Mouse (Mus musculus): ENCODE measurements around the gene Pdcd1lg2. TPM values are rescaled to one million over a fixed set of nuclear protein-coding genes. Genes with fewer than 3 reads are reported as not detected.

Pdcd1lg2 gene
- total RNA-seq, 4 experiments from 2014 or later, result not detected

DNA sequence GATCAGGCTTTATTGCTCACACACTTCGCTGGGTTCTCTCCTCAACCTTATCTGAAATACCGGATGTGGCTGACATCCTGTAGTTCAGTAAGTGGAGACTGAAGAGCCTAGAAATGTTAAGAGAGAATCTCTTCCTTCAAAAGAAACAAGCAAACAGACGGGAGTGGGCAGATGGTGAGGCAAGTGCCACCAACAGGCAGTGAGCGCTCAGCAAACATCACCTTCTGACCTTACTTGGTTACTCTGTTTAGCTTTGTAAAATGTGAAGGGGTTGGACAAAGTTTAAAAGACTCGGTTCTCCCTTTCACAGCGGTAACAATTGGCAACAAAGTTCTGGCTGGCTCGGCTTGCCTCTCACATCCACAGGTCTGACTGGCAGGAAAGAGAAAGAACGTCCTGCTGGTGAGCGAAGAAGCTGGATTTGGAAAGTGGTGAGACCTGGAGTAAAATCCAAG, 8.0 kb downstream of the Pdcd1lg2 start:
- no peak for DNase-seq (ENCODE audit: low spot score in 2 of 2)

GRCm38 (mm10) chr19:29419506-29419905, 8.8 kb downstream of the Pdcd1lg2 start:
- DNase-seq (ENCODE audit: low spot score in 2 of 2), result no peak

DNA sequence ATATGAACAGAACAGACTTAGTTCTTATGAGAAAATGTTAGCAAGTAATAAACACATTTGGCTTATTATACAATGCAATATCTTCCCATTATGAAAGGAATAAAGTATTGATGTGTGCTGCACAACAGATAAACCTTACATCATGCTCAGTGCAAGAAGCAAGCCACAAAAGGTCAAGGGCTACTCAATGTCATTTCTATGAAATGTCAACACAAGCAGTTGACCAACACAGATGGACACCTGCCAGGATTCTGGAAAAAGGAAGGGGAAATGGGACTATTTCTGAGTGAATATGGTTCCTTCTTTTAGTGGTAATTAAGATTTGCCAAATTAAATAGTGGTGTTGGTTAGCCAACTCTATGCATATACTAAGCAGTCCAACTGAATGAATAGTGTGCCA, 9.2 kb downstream of the Pdcd1lg2 start:
- DNase-seq (ENCODE audit: low spot score in 2 of 2), result no peak

DNA sequence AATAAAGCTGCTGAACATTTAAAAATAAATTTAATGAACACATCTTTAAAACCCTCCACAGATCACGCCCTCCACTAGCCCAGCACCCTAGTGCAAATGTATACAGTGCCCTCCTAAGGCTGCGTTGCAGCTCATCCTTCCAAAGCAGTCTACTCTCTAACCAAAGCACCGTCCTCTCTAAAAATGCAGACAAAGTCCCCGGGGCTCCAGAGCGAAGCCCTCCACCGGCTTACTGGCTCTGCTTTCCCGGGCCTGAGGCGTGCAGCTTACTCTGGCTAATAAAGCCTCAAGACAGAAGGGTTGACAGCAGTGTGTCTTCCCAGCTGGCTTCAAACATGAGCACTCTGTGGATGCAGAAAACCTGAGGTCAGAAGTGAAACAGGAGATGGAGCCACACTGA, 9.7 kb downstream of the Pdcd1lg2 start:
- DNase-seq (ENCODE audit: low spot score in 2 of 2), result no peak

DNA sequence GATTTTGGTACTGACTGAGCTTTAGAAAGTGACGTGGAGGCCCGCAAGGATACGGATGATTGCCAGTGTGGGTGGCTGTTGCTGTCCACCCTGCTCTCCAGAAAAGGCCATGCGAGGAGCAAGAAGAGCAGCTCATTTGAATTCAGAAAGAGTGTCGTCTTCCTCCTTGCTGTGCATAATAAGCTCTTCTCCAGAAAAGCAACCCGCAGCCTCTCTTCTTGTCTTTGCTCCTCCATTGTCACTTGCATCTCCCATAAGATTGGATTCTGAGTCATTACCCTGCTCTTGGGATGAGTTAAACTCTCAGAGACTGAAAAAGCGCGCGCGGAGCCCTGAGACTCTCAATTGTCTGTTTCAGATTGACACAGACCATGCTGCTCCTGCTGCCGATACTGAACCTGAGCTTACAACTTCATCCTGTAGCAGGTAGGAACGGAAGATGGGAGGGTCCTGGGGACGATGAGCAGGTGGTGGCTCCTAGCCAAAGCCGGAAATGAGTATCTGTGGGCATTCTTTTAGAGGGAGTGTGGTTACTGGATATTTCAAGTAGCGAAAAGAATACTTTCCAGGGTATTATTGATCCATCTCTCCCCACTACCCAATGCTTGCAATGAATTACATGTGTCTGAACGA, 11.4 kb downstream of the Pdcd1lg2 start:
- no peak for DNase-seq (ENCODE audit: low spot score in 2 of 2)

- no peak for DNase-seq (ENCODE audit: low spot score in 2 of 2)
Measured at GRCm38 (mm10) chr19:29422796-29423195, 12.1 kb downstream of the Pdcd1lg2 start.

GRCm38 (mm10) chr19:29430516-29430915, 19.8 kb downstream of the Pdcd1lg2 start:
- no peak for DNase-seq (ENCODE audit: low spot score in 2 of 2)

GRCm38 (mm10) chr19:29430953-29431352, 20.2 kb downstream of the Pdcd1lg2 start:
- no peak for DNase-seq (ENCODE audit: low spot score in 2 of 2)

- DNase-seq (ENCODE audit: low spot score in 2 of 2), result no peak
Measured at GRCm38 (mm10) chr19:29436793-29437479, 26.2 kb downstream of the Pdcd1lg2 start.

- no peak for DNase-seq (ENCODE audit: low spot score in 2 of 2)
Measured at GRCm38 (mm10) chr19:29437849-29438248, 27.1 kb downstream of the Pdcd1lg2 start.

DNA sequence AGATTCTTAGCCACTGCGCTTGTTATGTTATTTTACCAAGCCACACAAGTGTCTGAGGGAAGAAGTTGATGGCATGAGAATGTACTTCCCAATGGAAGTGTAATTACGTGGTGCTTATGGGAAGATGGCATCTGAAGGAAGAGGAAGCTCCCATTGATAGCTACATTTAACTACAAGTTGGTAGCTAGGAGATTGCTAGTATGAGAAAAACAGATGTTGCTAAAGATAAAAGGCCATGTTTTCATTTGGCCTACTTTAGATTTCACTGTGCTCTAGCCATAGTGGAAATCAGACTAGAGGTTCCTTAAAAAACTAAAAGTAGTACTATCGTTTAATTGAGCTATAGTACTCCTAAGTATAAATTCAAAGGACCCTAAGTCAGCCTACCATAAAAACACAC, 28.5 kb downstream of the Pdcd1lg2 start:
- DNase-seq (ENCODE audit: low spot score in 2 of 2), result no peak

GRCm38 (mm10) chr19:29442492-29442891, 31.8 kb downstream of the Pdcd1lg2 start:
- no peak for DNase-seq (ENCODE audit: low spot score in 2 of 2)

GRCm38 (mm10) chr19:29444364-29444763, 33.6 kb downstream of the Pdcd1lg2 start:
- no peak for DNase-seq (ENCODE audit: low spot score in 2 of 2)

GRCm38 (mm10) chr19:29448373-29448772, 37.7 kb downstream of the Pdcd1lg2 start:
- DNase-seq (ENCODE audit: low spot score in 2 of 2), result no peak

DNA sequence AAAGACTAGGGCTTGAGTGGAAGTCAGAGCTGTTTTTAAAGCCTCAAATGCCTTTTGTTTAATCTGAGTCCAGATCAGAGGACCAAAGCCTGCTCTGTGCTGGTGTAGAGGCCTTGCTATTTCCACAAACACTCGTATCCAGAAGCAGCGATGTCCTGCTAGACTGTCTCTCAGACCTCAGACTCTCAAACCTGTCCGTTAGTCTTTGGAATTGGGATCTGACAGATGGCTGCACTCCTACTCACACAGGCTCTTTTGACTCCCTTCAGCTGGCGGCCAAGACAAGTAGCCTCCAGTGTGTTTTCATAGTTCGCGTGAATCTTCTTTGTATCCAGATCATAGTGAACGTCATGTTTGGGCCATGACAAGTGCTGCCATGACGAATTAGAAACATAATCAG, 39.7 kb downstream of the Pdcd1lg2 start:
- no peak for DNase-seq (ENCODE audit: low spot score in 2 of 2)

DNA sequence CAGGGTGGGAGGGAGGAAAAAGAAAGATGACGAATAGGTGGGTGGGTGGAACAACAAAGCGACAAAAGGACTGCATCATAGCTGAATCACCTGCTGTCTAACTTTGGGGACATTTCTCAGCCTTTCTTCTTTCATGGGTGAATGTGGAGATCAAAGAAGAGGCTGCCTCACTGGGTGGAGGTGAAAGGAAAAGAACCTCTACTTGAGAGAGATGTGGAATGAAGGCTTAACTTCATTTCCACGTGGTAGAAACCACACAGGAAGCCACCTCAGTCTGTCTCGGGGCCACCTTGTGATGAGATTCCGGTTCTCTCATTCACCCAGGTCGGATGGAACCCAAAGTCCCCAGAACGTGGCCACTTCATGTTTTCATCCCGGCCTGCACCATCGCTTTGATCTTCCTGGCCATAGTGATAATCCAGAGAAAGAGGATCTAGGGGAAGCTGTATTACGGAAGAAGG, 43.5 kb downstream of the Pdcd1lg2 start:
- no peak for DNase-seq (ENCODE audit: low spot score in 2 of 2)

- no peak for DNase-seq (ENCODE audit: low spot score in 2 of 2)
Measured at GRCm38 (mm10) chr19:29455156-29455555, 44.4 kb downstream of the Pdcd1lg2 start.

DNA sequence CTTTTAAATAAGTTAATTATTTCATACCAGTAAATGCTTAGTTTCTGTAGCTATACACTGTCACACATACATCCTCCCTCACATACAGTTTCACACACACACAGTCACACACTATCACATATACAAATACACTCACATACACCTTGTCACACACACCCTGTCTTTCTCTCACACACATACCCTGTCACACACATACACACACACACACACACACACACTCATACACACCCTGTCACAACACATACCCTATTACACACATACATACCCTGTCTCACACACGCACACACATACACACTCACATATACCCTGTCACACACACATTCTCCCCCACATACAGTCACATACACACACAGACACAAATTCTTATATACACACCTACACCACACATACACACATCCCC, 47.3 kb downstream of the Pdcd1lg2 start:
- DNase-seq (ENCODE audit: low spot score in 2 of 2), result no peak

GRCm38 (mm10) chr19:29462462-29462861, 51.7 kb downstream of the Pdcd1lg2 start:
- no peak for DNase-seq (ENCODE audit: low spot score in 2 of 2)

- no peak for DNase-seq (ENCODE audit: low spot score in 2 of 2)
Measured at GRCm38 (mm10) chr19:29463645-29464395, 53.1 kb downstream of the Pdcd1lg2 start.

DNA sequence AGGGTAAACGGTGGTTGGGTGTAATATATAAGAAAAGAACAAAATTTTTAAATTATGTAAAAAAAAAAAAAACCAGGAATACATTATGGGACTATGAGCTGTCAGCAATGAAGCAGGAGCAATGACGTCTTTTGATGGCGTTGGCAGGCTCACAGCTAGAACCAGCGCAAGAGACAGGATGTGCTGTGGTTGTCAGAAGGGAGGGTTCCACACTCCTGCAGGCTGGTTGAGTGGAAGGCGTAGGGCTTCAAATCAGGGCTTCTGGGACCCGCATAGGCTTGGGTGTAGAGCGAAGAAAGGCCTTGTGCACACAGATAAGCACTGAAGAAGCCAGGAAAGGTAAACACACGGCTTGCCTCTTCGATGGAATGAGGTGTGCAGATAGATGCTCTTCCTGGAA, 56.1 kb downstream of the Pdcd1lg2 start:
- no peak for DNase-seq (ENCODE audit: low spot score in 2 of 2)

- peak in 1 of 2 experiments; percentile 39 for DNase-seq (ENCODE audit: low spot score in 2 of 2)
Measured at GRCm38 (mm10) chr19:29468941-29469685, 58.4 kb downstream of the Pdcd1lg2 start.

Measured in gastrocnemius, adult 8-10 months (tissue).